Mouse (Mus musculus) lung, embryonic 14.5 days (tissue): ENCODE results near the gene Islr. TPM values are rescaled to one million over a fixed set of nuclear protein-coding genes. Genes with fewer than 3 reads are reported as not detected.

Experiments used
- ATAC-seq: fragments of 200-750 bp; cut with Nextera tagmentation; 2 replicates; pipeline ENCODE4 v1.8.0; 2017; ENCODE audit warnings: mild to moderate bottlenecking, moderate TSS enrichment, moderate library complexity; ENCODE audit not compliant: insufficient read depth
- DNase-seq: peaks from one replicate; pipeline ENCODE4 v3.0.0-alpha.2; 2015
- H3K27ac ChIP-seq: fragments of 300-500 bp; sonication (generic); 2 replicates; pipeline ENCODE4 v1.5.1; 2014; ENCODE audit warnings: low read depth, mild to moderate bottlenecking, moderate library complexity
- H3K27me3 ChIP-seq: fragments of 300-500 bp; sonication (generic); 2 replicates; pipeline ENCODE4 v1.6.1; 2014; ENCODE audit warnings: low read length, control low read depth; ENCODE audit not compliant: insufficient read depth
- H3K36me3 ChIP-seq: fragments of 300-500 bp; sonication (generic); 2 replicates; pipeline ENCODE4 v1.6.1; 2014; ENCODE audit warnings: control low read depth; ENCODE audit not compliant: insufficient read depth
- H3K4me1 ChIP-seq: fragments of 300-500 bp; sonication (generic); 2 replicates; pipeline ENCODE4 v1.6.1; 2014; ENCODE audit warnings: antibody characterized with exemption, control low read depth; ENCODE audit not compliant: insufficient read depth
- H3K4me2 ChIP-seq: fragments of 300-500 bp; sonication (generic); 2 replicates; pipeline ENCODE4 v1.6.1; 2014; ENCODE audit warnings: mild to moderate bottlenecking
- H3K4me3 ChIP-seq: fragments of 300-500 bp; sonication (generic); 2 replicates; pipeline ENCODE4 v1.5.1; 2014; ENCODE audit warnings: low read depth, low read length
- H3K9ac ChIP-seq: fragments of 300-500 bp; sonication (generic); 2 replicates; pipeline ENCODE4 v1.6.1; 2014
- H3K9me3 ChIP-seq: fragments of 300-500 bp; sonication (generic); 2 replicates; pipeline ENCODE4 v1.6.1; 2016; ENCODE audit warnings: low read depth, low read length, control low read depth
- CTCF ChIP-seq: IDR thresholded peaks from 2 replicates; pipeline ENCODE4 v1.5.1; 2016; ENCODE audit warnings: antibody characterized with exemption, low read depth
- WGBS: fragments of 180-500 bp; shearing (Covaris S2); extraction: QIAGEN DNeasy Blood & Tissue Kit; methylation state at CpG from one replicate; pipeline ENCODE4 v1.1.7; 2014; 5-methylcytosine and 5-hydroxymethylcytosine counted together
- polyA plus RNA-seq: library from polyadenylated mRNA; unstranded; fragments of >200 nt; fragmentation: Nextera tagmentation; extraction: Ambion mirVana; gene quantifications from 2 replicates; pipeline ENCODE4 v1.2.1, GENCODE M21; 2014

Islr gene
- polyA plus RNA-seq, 1 experiment from 2014 or later, result 60.2 TPM

- Histone ChIP-seq H3K9ac (no peak overlapping the region), H3K27ac (no peak overlapping the region), H3K4me1 (no peaks in the 10 kb centered on the region), H3K4me3 (no peak overlapping the region), H3K36me3 (peaks cover 33% of the 10 kb centered on the region), H3K4me2 (no peak overlapping the region), H3K9me3 (no peaks in the 10 kb centered on the region), H3K27me3 (no peaks in the 10 kb centered on the region)
- peak; percentile 76 for TF ChIP-seq CTCF
- DNase-seq (peak; percentile 69), ATAC-seq (no peak)
- WGBS, result 67% methylated on average over 24 of the region's 24 CpGs
Measured at GRCm38 (mm10) chr9:58220218-58220903, 16.3 kb upstream of the Islr start.

GRCm38 (mm10) chr9:58218539-58218938 is 14.4 kb upstream of the Islr start:
- no peak for DNase-seq
- Histone ChIP-seq H3K36me3 (peaks cover 27% of the 10 kb centered on the region), H3K4me2 (no peak overlapping the region), H3K27ac (no peak overlapping the region), H3K9me3 (no peaks in the 10 kb centered on the region), H3K27me3 (no peaks in the 10 kb centered on the region), H3K9ac (no peak overlapping the region), H3K4me1 (peaks cover 10% of the 10 kb centered on the region), H3K4me3 (no peak overlapping the region)
- no peak for TF ChIP-seq CTCF
- ATAC-seq, result no peak
- 86% methylated on average over 3 of the region's 3 CpGs for WGBS

- ATAC-seq, result no peak
- Histone ChIP-seq H3K4me3 (no peak overlapping the region), H3K9me3 (no peaks in the 10 kb centered on the region), H3K4me1 (peaks cover 13% of the 10 kb centered on the region), H3K36me3 (peaks cover 20% of the 10 kb centered on the region), H3K27ac (no peak overlapping the region), H3K4me2 (no peak overlapping the region), H3K9ac (no peak overlapping the region), H3K27me3 (no peaks in the 10 kb centered on the region)
- DNase-seq, result peak; percentile 71
- TF ChIP-seq CTCF, result peak; percentile 67
- WGBS, result 59% methylated on average over 6 of the region's 6 CpGs
Measured at GRCm38 (mm10) chr9:58216402-58216801, 12.3 kb upstream of the Islr start.

- Histone ChIP-seq H3K4me1 (peaks cover 13% of the 10 kb centered on the region), H3K4me2 (no peak overlapping the region), H3K9me3 (no peaks in the 10 kb centered on the region), H3K27ac (peak overlapping the region; percentile 63), H3K36me3 (peaks cover 3% of the 10 kb centered on the region; the same call in 1 of the 2 replicates), H3K4me3 (no peak overlapping the region), H3K27me3 (no peaks in the 10 kb centered on the region), H3K9ac (no peak overlapping the region)
- no peak for TF ChIP-seq CTCF
- 28% methylated on average over 8 of the region's 8 CpGs for WGBS
- ATAC-seq, result 0 out of 2 replicates have a peak, but pooled peaks have one; percentile 32
- DNase-seq, result peak; percentile 58
Measured at GRCm38 (mm10) chr9:58214519-58215180, 10.5 kb upstream of the Islr start.

- Histone ChIP-seq H3K9ac (no peak overlapping the region), H3K36me3 (no peaks in the 10 kb centered on the region), H3K4me2 (peak overlapping the region; percentile 25; the same call in 1 of the 2 replicates), H3K9me3 (no peaks in the 10 kb centered on the region), H3K4me3 (no peak overlapping the region), H3K27ac (no peak overlapping the region), H3K27me3 (no peaks in the 10 kb centered on the region), H3K4me1 (peaks cover 13% of the 10 kb centered on the region)
- no peak for TF ChIP-seq CTCF
- peak; percentile 64 for ATAC-seq
- peak; percentile 47 for DNase-seq
- WGBS, result 8% methylated on average over 5 of the region's 5 CpGs
Measured at GRCm38 (mm10) chr9:58213865-58214264, 9.8 kb upstream of the Islr start.

GRCm38 (mm10) chr9:58213377-58213776 is 9.3 kb upstream of the Islr start:
- Histone ChIP-seq H3K9me3 (no peaks in the 10 kb centered on the region), H3K36me3 (no peaks in the 10 kb centered on the region), H3K4me2 (peak overlapping the region; percentile 25; the same call in 1 of the 2 replicates), H3K27me3 (no peaks in the 10 kb centered on the region), H3K4me3 (no peak overlapping the region), H3K9ac (no peak overlapping the region), H3K4me1 (peaks cover 13% of the 10 kb centered on the region), H3K27ac (no peak overlapping the region)
- ATAC-seq, result no peak
- no peak for DNase-seq
- WGBS, result 57% methylated on average over 5 of the region's 5 CpGs
- no peak for TF ChIP-seq CTCF

- Histone ChIP-seq H3K4me1 (peaks cover 13% of the 10 kb centered on the region), H3K4me3 (no peak overlapping the region), H3K9me3 (no peaks in the 10 kb centered on the region), H3K27me3 (no peaks in the 10 kb centered on the region), H3K27ac (no peak overlapping the region), H3K4me2 (no peak overlapping the region), H3K9ac (no peak overlapping the region), H3K36me3 (no peaks in the 10 kb centered on the region)
- ATAC-seq, result no peak
- no peak for DNase-seq
- 68% methylated on average over 2 of the region's 2 CpGs for WGBS
- TF ChIP-seq CTCF, result no peak
Measured at GRCm38 (mm10) chr9:58210304-58210627, 6.2 kb upstream of the Islr start.
